Mouse (Mus musculus) heart, adult 2 months (tissue): ENCODE results near the gene Zfp473.

ENCODE experiments used
- EP300 ChIP-seq: fragments of 200-500 bp; IDR thresholded peaks from 2 replicates; pipeline ENCODE4 v1.6.1; 2011; ENCODE audit warnings: low read depth, low read length, control low read depth; ENCODE audit not compliant: insufficient read depth
- POLR2A ChIP-seq: fragments of 200-500 bp; IDR thresholded peaks from 2 replicates; pipeline ENCODE4 v1.6.1; 2011; ENCODE audit warnings: mild to moderate bottlenecking, low read depth, low read length, control low read depth; ENCODE audit not compliant: insufficient read depth

GRCm38 (mm10) chr7:44689331-44689730 is 61.5 kb downstream of the Zfp473 start:
- TF ChIP-seq POLR2A (no peak), EP300 (no peak)
